Mouse (Mus musculus) ES-Bruce4 (cell line): ENCODE data around the gene Angel2.

Experiments used
- CTCF ChIP-seq: IDR thresholded peaks from one replicate; pipeline ENCODE4 v1.8.1; 2011; ENCODE audit warnings: low read depth, low read length
- EP300 ChIP-seq: IDR thresholded peaks from 2 replicates; pipeline ENCODE4 v1.6.1; 2011; ENCODE audit warnings: low read depth, low read length; ENCODE audit not compliant: insufficient read depth
- POLR2A ChIP-seq: IDR thresholded peaks from one replicate; pipeline ENCODE4 v1.8.1; 2011; ENCODE audit warnings: low read length; ENCODE audit not compliant: insufficient read depth

DNA sequence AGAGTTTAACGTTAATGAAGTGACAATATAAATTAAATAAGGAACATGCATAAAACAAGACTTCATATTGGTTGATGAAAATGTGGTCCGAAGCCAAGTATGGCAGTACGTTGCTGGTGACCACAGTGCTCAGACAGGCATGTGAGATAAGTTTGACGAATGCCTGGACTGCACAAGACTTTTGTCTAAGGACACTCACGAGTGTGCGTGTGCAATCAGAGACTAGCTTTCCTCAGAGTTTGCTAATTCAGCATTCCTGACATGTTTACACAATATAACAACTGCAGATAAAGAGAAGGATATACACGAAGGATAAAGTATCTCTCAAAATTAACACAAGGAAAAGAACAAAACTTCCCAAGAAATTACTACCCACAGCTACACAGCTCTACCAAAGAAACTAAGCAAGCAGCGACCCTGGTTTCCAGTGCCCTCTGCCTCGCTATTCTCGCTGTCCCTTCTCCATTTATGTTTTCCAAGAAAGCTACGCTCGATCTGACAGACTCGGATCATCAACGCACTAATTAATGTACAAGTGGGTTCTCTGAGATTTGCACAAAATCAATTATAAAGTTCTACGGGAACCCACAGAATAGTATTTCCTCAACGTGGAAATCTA lies 2.9 kb downstream of the Angel2 start:
- TF ChIP-seq POLR2A (no peak), CTCF (no peak), EP300 (no peak)
